Mouse (Mus musculus): Measurements from ENCODE around the gene Zfpl1. TPM values are rescaled to one million over a fixed set of nuclear protein-coding genes. Genes with fewer than 3 reads are reported as not detected.

The Zfpl1 gene
- total RNA-seq, 2 experiments from 2014 or later: 13.5 to 14.8 TPM

Small RNA genes lying within 50 kb of the gene (microRNA-seq; reads per million reads assigned to microRNA genes)
- gene Mir6988: 5.1 reads per million, percentile 10 among the genes with 10 or more reads in this experiment

Other genes with a start within 250 kb of the Zfpl1 start
- gene Frmd8, start 209.7 kb downstream of the Zfpl1 start, total RNA-seq (2021): 1 to 10 TPM; 2.9 to 3.2 TPM
- gene Slc25a45, start 207.1 kb downstream of the Zfpl1 start, total RNA-seq (2021): under 1 TPM; 0.59 to 0.90 TPM
- under 1 TPM; 0.21 TPM for gene Tigd3, start 190.8 kb downstream of the Zfpl1 start, total RNA-seq (2021)
- gene Dpf2, start 171.9 kb downstream of the Zfpl1 start, total RNA-seq (2021): 10 to 100 TPM; 76.3 to 85.1 TPM
- gene Cdc42ep2, start 160.1 kb downstream of the Zfpl1 start, total RNA-seq (2021): 10 to 100 TPM in 1 of 2 experiments, 1 to 10 TPM in 1; 8.9 to 11.2 TPM
- 1 to 10 TPM; 6.2 to 8.7 TPM for gene Pola2, start 120.8 kb downstream of the Zfpl1 start, total RNA-seq (2021)
- gene Slc22a20, start 98.8 kb downstream of the Zfpl1 start, total RNA-seq (2021): not detected
- gene Capn1, start 69.1 kb downstream of the Zfpl1 start, total RNA-seq (2021): 10 to 100 TPM; 89.8 to 91.1 TPM
- gene Syvn1, start 38.4 kb downstream of the Zfpl1 start, total RNA-seq (2021): 10 to 100 TPM; 18.4 to 20.5 TPM
- 10 to 100 TPM; 27.5 to 29.3 TPM for gene Mrpl49, start 27.2 kb downstream of the Zfpl1 start, total RNA-seq (2021)
- gene Fau, start 27.1 kb downstream of the Zfpl1 start, total RNA-seq (2021): 100 to 1,000 TPM; 425 to 500 TPM
- 10 to 100 TPM in 1 of 2 experiments, 1 to 10 TPM in 1; 9.5 to 10.2 TPM for gene Znhit2, start 23.8 kb downstream of the Zfpl1 start, total RNA-seq (2021)
- gene Tm7sf2, start 16.6 kb downstream of the Zfpl1 start, total RNA-seq (2021): 1 to 10 TPM; 5.9 to 6.2 TPM
- gene Vps51, start 7.7 kb downstream of the Zfpl1 start, total RNA-seq (2021): 10 to 100 TPM; 17.5 to 23.8 TPM
- not detected for gene Tmem262, start 4.9 kb downstream of the Zfpl1 start, total RNA-seq (2021)
- gene Gm28374, start 2.7 kb downstream of the Zfpl1 start, total RNA-seq (2021): not detected
- gene Cdca5, start within 50 bp of the Zfpl1 start, total RNA-seq (2021): not detected
- not detected for gene AC131692.1, start 9.5 kb upstream of the Zfpl1 start, total RNA-seq (2021)
- gene Naaladl1, start 20.8 kb upstream of the Zfpl1 start, total RNA-seq (2021): not detected
- gene Sac3d1, start 33.7 kb upstream of the Zfpl1 start, total RNA-seq (2021): 1 to 10 TPM; 8.6 to 9.7 TPM
- 10 to 100 TPM in 1 of 2 experiments, 1 to 10 TPM in 1; 9.7 to 10.9 TPM for gene Snx15, start 43.3 kb upstream of the Zfpl1 start, total RNA-seq (2021)
- under 1 TPM; 0.37 to 0.43 TPM for gene Batf2, start 56.0 kb upstream of the Zfpl1 start, total RNA-seq (2021)
- 10 to 100 TPM; 73.7 to 73.9 TPM for gene Arl2, start 56.6 kb upstream of the Zfpl1 start, total RNA-seq (2021)
- gene Majin, start 99.4 kb upstream of the Zfpl1 start, total RNA-seq (2021): not detected
- gene Gpha2, start 141.4 kb upstream of the Zfpl1 start, total RNA-seq (2021): not detected
- 10 to 100 TPM; 34.9 to 38.2 TPM for gene Ppp2r5b, start 150.9 kb upstream of the Zfpl1 start, total RNA-seq (2021)
- gene Atg2a, start 156.7 kb upstream of the Zfpl1 start, total RNA-seq (2021): 10 to 100 TPM; 16.7 to 20.0 TPM
- gene Ehd1, start 191.8 kb upstream of the Zfpl1 start, total RNA-seq (2021): 10 to 100 TPM; 30.2 to 40.3 TPM
- 1 to 10 TPM; 6.4 to 8.8 TPM for gene Cdc42bpg, start 221.5 kb upstream of the Zfpl1 start, total RNA-seq (2021)